Mouse (Mus musculus) lung, postnatal 0 days (tissue): ENCODE measurements around the gene Vrk3.

Experiments used
- CTCF ChIP-seq: IDR thresholded peaks from 2 replicates; pipeline ENCODE4 v1.5.1; 2016; ENCODE audit warnings: antibody characterized with exemption, mild to moderate bottlenecking
- EP300 ChIP-seq: IDR thresholded peaks from 2 replicates; pipeline ENCODE4 v1.6.1; 2016; ENCODE audit warnings: antibody characterized with exemption, mild to moderate bottlenecking, control low read depth

DNA sequence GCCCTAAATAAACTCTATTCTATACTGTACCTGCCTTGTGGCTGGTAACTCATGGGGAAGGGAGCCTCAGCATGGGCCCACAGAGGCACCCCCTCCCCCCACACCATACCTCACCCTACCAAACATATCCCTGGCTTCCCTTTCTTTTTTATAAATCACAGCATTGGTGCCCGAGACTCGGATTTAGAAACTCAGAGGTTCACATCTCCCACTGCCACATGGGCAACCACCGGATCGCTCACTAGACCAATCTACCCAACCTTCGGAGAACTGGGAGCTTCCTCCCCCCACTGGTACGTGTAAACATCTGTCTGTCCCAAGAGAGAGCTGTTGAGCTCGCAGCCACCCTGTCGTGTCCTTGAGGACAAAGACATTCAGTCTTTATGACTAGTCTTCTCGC, 3.9 kb upstream of the Vrk3 start:
- no peak for TF ChIP-seq CTCF
- no peak for TF ChIP-seq EP300
